Mouse (Mus musculus) intestine, postnatal 0 days (tissue): ENCODE measurements around the gene Hamp. TPM values are rescaled to one million over a fixed set of nuclear protein-coding genes. Genes with fewer than 3 reads are reported as not detected.

Experiments
- ATAC-seq: fragments of 200-750 bp; cut with Nextera tagmentation; 2 replicates; pipeline ENCODE4 v1.8.0; 2017; ENCODE audit warnings: mild to moderate bottlenecking, moderate TSS enrichment, moderate library complexity
- H3K27ac ChIP-seq: fragments of 300-500 bp; sonication (generic); 2 replicates; pipeline ENCODE4 v1.5.1; 2014; ENCODE audit warnings: mild to moderate bottlenecking, low read depth, low read length, moderate library complexity
- H3K27me3 ChIP-seq: fragments of 300-500 bp; sonication (generic); replicated peaks from 2 replicates; pipeline ENCODE4 v1.6.1; 2014; ENCODE audit warnings: low read length, mixed read lengths; ENCODE audit not compliant: control insufficient read depth, insufficient read depth
- H3K36me3 ChIP-seq: fragments of 300-500 bp; sonication (generic); 2 replicates; pipeline ENCODE4 v1.6.1; 2014; ENCODE audit warnings: mild to moderate bottlenecking, moderate library complexity; ENCODE audit not compliant: control insufficient read depth, insufficient read depth
- H3K4me1 ChIP-seq: fragments of 300-500 bp; sonication (generic); replicated peaks from 2 replicates; pipeline ENCODE4 v1.6.1; 2014; ENCODE audit warnings: antibody characterized with exemption, low read length, mixed read lengths; ENCODE audit not compliant: control insufficient read depth, insufficient read depth
- H3K4me2 ChIP-seq: fragments of 300-500 bp; sonication (generic); replicated peaks from 2 replicates; pipeline ENCODE4 v1.6.1; 2014; ENCODE audit warnings: low read depth, mild to moderate bottlenecking, moderate library complexity
- H3K4me3 ChIP-seq: fragments of 300-500 bp; sonication (generic); 2 replicates; pipeline ENCODE4 v1.5.1; 2014; ENCODE audit warnings: low read depth, low read length
- H3K9ac ChIP-seq: fragments of 300-500 bp; sonication (generic); 2 replicates; pipeline ENCODE4 v1.6.1; 2014; ENCODE audit warnings: mild to moderate bottlenecking, low read depth, low read length
- H3K9me3 ChIP-seq: fragments of 300-500 bp; sonication (generic); 2 replicates; pipeline ENCODE4 v1.6.1; 2016; ENCODE audit warnings: mixed run types; ENCODE audit not compliant: control insufficient read depth
- CTCF ChIP-seq: sonication (generic); IDR thresholded peaks from 2 replicates; pipeline ENCODE4 v1.5.1; 2016; ENCODE audit warnings: low read depth, mild to moderate bottlenecking, control low read depth, antibody characterized with exemption, moderate library complexity
- WGBS: fragments of 180-500 bp; shearing (Covaris S2); extraction: QIAGEN DNeasy Blood & Tissue Kit; methylation state at CpG from one replicate; pipeline ENCODE4 v1.1.7; 2014; 5-methylcytosine and 5-hydroxymethylcytosine counted together
- polyA plus RNA-seq: library from polyadenylated mRNA; unstranded; fragments of >200 nt; fragmentation: Nextera tagmentation; extraction: Ambion mirVana; gene quantifications from 2 replicates; pipeline ENCODE4 v1.2.1, GENCODE M21; 2015

The Hamp gene
- polyA plus RNA-seq, 1 experiment from 2014 or later = not detected

GRCm38 (mm10) chr7:30973251-30973500, 29.3 kb upstream of the Hamp start, which contains the start of gene Lsr:
Gene Lsr, minus strand, starts transcription at chr7:30973464.
- WGBS = under 1% methylated on average over 19 of the region's 19 CpGs

DNA sequence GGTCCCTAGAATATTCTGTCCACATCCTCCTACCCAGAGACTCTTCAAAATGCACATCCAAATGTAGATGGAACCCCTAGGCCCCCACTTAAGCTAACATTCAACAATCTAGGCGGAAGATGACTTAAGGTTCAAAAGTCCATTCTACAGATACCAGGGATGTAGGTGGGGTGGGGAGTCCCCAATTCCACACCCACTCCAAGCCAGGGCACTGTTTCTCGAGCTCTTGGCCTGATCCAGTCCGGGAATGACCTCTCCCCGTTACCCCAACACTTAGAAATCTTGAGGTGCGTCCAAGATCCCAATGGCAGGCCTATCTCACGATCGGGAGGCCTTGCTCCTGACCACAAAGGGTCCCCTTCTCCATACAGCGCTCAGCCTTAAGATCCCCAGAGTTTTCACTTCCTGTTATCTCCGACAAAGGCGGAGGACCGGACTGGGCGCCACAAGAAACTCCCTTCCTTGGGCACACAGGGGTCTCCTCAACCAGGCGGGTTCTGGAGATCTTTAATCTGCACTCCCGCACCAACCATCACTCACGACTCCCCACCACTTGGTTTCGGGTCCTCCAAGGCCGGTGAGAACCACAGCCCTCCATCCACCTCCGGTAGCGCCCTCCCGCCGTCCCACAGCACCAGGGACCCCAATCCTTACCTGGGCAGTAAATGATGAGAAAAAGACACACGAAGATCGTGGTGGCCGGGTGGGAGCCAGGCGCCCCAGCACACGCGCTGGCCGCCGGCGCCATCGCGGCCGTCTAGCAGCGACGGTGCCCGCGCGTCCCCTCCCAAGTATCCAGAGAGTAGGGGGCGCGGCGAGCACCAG, 28.8 kb upstream of the Hamp start:
- peak; percentile 6; the same call in 1 of the 2 replicates for ATAC-seq
- TF ChIP-seq CTCF = no peak
- H3K4me1 ChIP-seq = peaks cover 13% of the 10 kb centered on the region; the same call in 1 of the 2 replicates
- no peaks in the 10 kb centered on the region for H3K9me3 ChIP-seq
- peak overlapping the region; percentile 96 for H3K27ac ChIP-seq
- peak overlapping the region; percentile 67 for H3K9ac ChIP-seq
- H3K27me3 ChIP-seq = 0 out of 2 replicates have a peak, but pooled peaks cover 3% of the 10 kb centered on the region
- 3% methylated on average over 41 of the region's 41 CpGs for WGBS
- H3K4me2 ChIP-seq = peak overlapping the region; percentile 70
- H3K36me3 ChIP-seq = peaks cover 23% of the 10 kb centered on the region; the same call in 1 of the 2 replicates
- H3K4me3 ChIP-seq = peak overlapping the region; percentile 60

More at GRCm38 (mm10) chr7:30973251-30973500, 29.3 kb upstream of the Hamp start, which contains the start of gene Lsr:
- ATAC-seq = no peak
- H3K9me3 ChIP-seq = no peaks in the 10 kb centered on the region
- peak within 1 kb of the TSS; percentile 96 for H3K27ac ChIP-seq
- TF ChIP-seq CTCF = no peak
- H3K36me3 ChIP-seq = peaks cover 23% of the 10 kb centered on the region; the same call in 1 of the 2 replicates
- peak within 1 kb of the TSS; percentile 60 for H3K4me3 ChIP-seq
- 0 out of 2 replicates have a peak, but pooled peaks cover 3% of the 10 kb centered on the region for H3K27me3 ChIP-seq
- H3K9ac ChIP-seq = peak within 1 kb of the TSS; percentile 67
- H3K4me2 ChIP-seq = peak within 1 kb of the TSS; percentile 70
- peaks cover 13% of the 10 kb centered on the region; the same call in 1 of the 2 replicates for H3K4me1 ChIP-seq

- 60% methylated on average over 15 of the region's 15 CpGs for WGBS
- Histone ChIP-seq H3K9ac (0 out of 2 replicates have a peak overlapping the region, but pooled peaks have one; percentile 7), H3K4me2 (peak overlapping the region; percentile 70), H3K36me3 (peaks cover 23% of the 10 kb centered on the region; the same call in 1 of the 2 replicates), H3K27ac (peak overlapping the region; percentile 96; the same call in 1 of the 2 replicates), H3K9me3 (no peaks in the 10 kb centered on the region), H3K27me3 (0 out of 2 replicates have a peak, but pooled peaks cover 3% of the 10 kb centered on the region), H3K4me1 (peaks cover 13% of the 10 kb centered on the region; the same call in 1 of the 2 replicates), H3K4me3 (peak overlapping the region; percentile 60)
- TF ChIP-seq CTCF = no peak
- ATAC-seq = no peak
Measured at GRCm38 (mm10) chr7:30971901-30972300, 28.1 kb upstream of the Hamp start.

GRCm38 (mm10) chr7:30969174-30969573, 25.3 kb upstream of the Hamp start:
- Histone ChIP-seq H3K36me3 (peaks cover 23% of the 10 kb centered on the region; the same call in 1 of the 2 replicates), H3K27ac (no peak overlapping the region), H3K4me3 (no peak overlapping the region), H3K9ac (no peak overlapping the region), H3K4me1 (peaks cover 6% of the 10 kb centered on the region; the same call in 1 of the 2 replicates), H3K27me3 (0 out of 2 replicates have a peak, but pooled peaks cover 3% of the 10 kb centered on the region), H3K4me2 (no peak overlapping the region), H3K9me3 (no peaks in the 10 kb centered on the region)
- whole genome bisulfite sequencing = 64% methylated on average over 4 of the region's 4 CpGs
- no peak for ATAC-seq
- TF ChIP-seq CTCF = no peak

DNA sequence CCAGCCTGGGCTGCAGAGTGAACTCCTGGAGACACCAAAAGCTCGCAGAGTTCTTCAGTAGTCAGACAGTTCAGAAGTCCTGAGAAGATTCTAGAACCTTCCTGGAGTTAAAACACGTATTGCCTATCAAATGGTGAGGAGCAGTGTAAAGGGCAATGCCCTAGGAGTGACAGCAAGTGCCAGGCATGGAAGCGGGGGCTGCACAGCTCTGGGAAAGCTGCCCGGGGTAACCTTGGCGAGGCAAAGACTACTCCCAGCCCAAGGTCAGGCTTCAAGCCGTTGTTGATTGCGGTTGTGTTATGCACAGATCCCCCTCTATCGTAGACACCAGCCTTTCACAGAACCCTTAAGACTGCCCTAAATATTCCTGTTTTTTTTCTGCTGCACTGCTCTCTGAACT, 24.8 kb upstream of the Hamp start:
- no peak overlapping the region for H3K9ac ChIP-seq
- H3K27me3 ChIP-seq = 0 out of 2 replicates have a peak, but pooled peaks cover 3% of the 10 kb centered on the region

DNA sequence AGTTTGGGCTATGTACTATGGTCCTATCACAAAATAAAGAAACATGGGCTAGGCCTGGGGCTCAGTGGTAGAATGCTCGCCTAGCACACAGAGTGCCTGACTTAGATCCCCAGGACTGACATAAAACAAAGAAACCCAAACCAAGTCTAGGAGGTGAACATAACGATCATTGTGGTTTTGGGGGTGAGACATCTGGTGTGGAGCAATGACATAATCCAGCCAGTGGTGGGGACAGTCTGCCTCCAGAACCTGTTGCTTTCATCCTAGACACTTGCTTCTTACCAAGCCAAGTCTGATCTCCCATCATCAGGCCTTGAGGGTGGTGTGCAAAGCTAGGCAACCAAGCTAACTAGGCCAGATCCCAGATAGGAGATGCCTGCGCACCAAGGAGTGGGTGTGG, 22.8 kb upstream of the Hamp start:
- no peaks in the 10 kb centered on the region for H3K27me3 ChIP-seq
- H3K4me1 ChIP-seq = peaks cover 6% of the 10 kb centered on the region; the same call in 1 of the 2 replicates
- no peak overlapping the region for H3K27ac ChIP-seq
- H3K9ac ChIP-seq = no peak overlapping the region
- TF ChIP-seq CTCF = no peak
- no peak overlapping the region for H3K4me3 ChIP-seq
- H3K9me3 ChIP-seq = no peaks in the 10 kb centered on the region
- no peak overlapping the region for H3K4me2 ChIP-seq
- ATAC-seq = no peak
- 72% methylated on average over 3 of the region's 3 CpGs for WGBS
- peaks cover 25% of the 10 kb centered on the region; the same call in 1 of the 2 replicates for H3K36me3 ChIP-seq

More for the DNA sequence above, 24.8 kb upstream of the Hamp start:
- H3K9me3 ChIP-seq = no peaks in the 10 kb centered on the region
- no peak overlapping the region for H3K4me2 ChIP-seq
- ATAC-seq = no peak
- no peak overlapping the region for H3K4me3 ChIP-seq
- no peak overlapping the region for H3K27ac ChIP-seq
- no peak for TF ChIP-seq CTCF
- H3K4me1 ChIP-seq = peaks cover 6% of the 10 kb centered on the region; the same call in 1 of the 2 replicates
- WGBS = 90% methylated on average over 8 of the region's 8 CpGs
- peaks cover 23% of the 10 kb centered on the region; the same call in 1 of the 2 replicates for H3K36me3 ChIP-seq
